Mouse (Mus musculus): ENCODE measurements around the gene Ccdc163. TPM values are rescaled to one million over a fixed set of nuclear protein-coding genes. Genes with fewer than 3 reads are reported as not detected.
"Not testable (repeated sequence)": the region's sequence is repeated elsewhere in the genome, so short reads cannot be mapped to it uniquely, and the experiment has no call there.

The Ccdc163 gene
- polyA plus RNA-seq, 1 experiment from 2014 or later: 36.4 TPM

- not testable (repeated sequence) for H3K9me3 ChIP-seq (ENCODE audit: control insufficient read depth, low read length); H3K36me3 ChIP-seq (ENCODE audit: control insufficient read depth, insufficient read depth, low read length); H3K27me3 ChIP-seq (ENCODE audit: control insufficient read depth, insufficient read depth, low read length); H3K9ac ChIP-seq (ENCODE audit: low read length); DNase-seq (ENCODE audit: low spot score); H3K27ac ChIP-seq (replicated peaks; ENCODE audit: low read depth, low read length); H3K4me2 ChIP-seq (ENCODE audit: low read depth, severe bottlenecking); H3K4me3 ChIP-seq (ENCODE audit: low read depth, low read length); ATAC-seq (ENCODE audit: insufficient number of reproducible peaks, low FRiP score, low TSS enrichment, low read depth); H3K4me1 ChIP-seq (ENCODE audit: control insufficient read depth, insufficient read depth, low read length)
- 92% methylated on average over 6 of the region's 6 CpGs for WGBS
These were observed 33.5 kb upstream of the Ccdc163 start for GRCm38 (mm10) chr4:116674761-116675160.

GRCm38 (mm10) chr4:116676027-116676426 lies 32.3 kb upstream of the Ccdc163 start:
- DNase-seq (ENCODE audit: low spot score) (no peak), ATAC-seq (ENCODE audit: insufficient number of reproducible peaks, low FRiP score, low TSS enrichment, low read depth) (no peak)
- Histone ChIP-seq H3K4me2 (ENCODE audit: low read depth, severe bottlenecking) (no peak overlapping the region), H3K9me3 (ENCODE audit: control insufficient read depth, low read length) (no peaks in the 10 kb centered on the region), H3K4me3 (ENCODE audit: low read depth, low read length) (no peak overlapping the region), H3K27me3 (ENCODE audit: control insufficient read depth, insufficient read depth, low read length) (no peaks in the 10 kb centered on the region), H3K4me1 (ENCODE audit: control insufficient read depth, insufficient read depth, low read length) (no peaks in the 10 kb centered on the region), H3K9ac (ENCODE audit: low read length) (no peak overlapping the region), H3K27ac (replicated peaks; ENCODE audit: low read depth, low read length) (no peak overlapping the region), H3K36me3 (ENCODE audit: control insufficient read depth, insufficient read depth, low read length) (no peaks in the 10 kb centered on the region)
- WGBS: 93% methylated on average over 3 of the region's 3 CpGs

GRCm38 (mm10) chr4:116677808-116678207 lies 30.5 kb upstream of the Ccdc163 start:
- Histone ChIP-seq H3K36me3 (ENCODE audit: control insufficient read depth, insufficient read depth, low read length) (no peaks in the 10 kb centered on the region), H3K27ac (replicated peaks; ENCODE audit: low read depth, low read length) (no peak overlapping the region), H3K4me1 (ENCODE audit: control insufficient read depth, insufficient read depth, low read length) (no peaks in the 10 kb centered on the region), H3K9ac (ENCODE audit: low read length) (no peak overlapping the region), H3K9me3 (ENCODE audit: control insufficient read depth, low read length) (no peaks in the 10 kb centered on the region), H3K4me2 (ENCODE audit: low read depth, severe bottlenecking) (no peak overlapping the region), H3K4me3 (ENCODE audit: low read depth, low read length) (no peak overlapping the region), H3K27me3 (ENCODE audit: control insufficient read depth, insufficient read depth, low read length) (no peaks in the 10 kb centered on the region)
- DNase-seq (ENCODE audit: low spot score): no peak
- no peak for ATAC-seq (ENCODE audit: insufficient number of reproducible peaks, low FRiP score, low TSS enrichment, low read depth)
- WGBS: 80% methylated on average over 1 of the region's 1 CpGs

GRCm38 (mm10) chr4:116679141-116679540 lies 29.2 kb upstream of the Ccdc163 start:
- Histone ChIP-seq H3K4me2 (ENCODE audit: low read depth, severe bottlenecking) (no peak overlapping the region), H3K36me3 (ENCODE audit: control insufficient read depth, insufficient read depth, low read length) (no peaks in the 10 kb centered on the region), H3K4me1 (ENCODE audit: control insufficient read depth, insufficient read depth, low read length) (no peaks in the 10 kb centered on the region), H3K27me3 (ENCODE audit: control insufficient read depth, insufficient read depth, low read length) (no peaks in the 10 kb centered on the region), H3K4me3 (ENCODE audit: low read depth, low read length) (no peak overlapping the region), H3K27ac (replicated peaks; ENCODE audit: low read depth, low read length) (no peak overlapping the region), H3K9me3 (ENCODE audit: control insufficient read depth, low read length) (no peaks in the 10 kb centered on the region), H3K9ac (ENCODE audit: low read length) (no peak overlapping the region)
- no peak for ATAC-seq (ENCODE audit: insufficient number of reproducible peaks, low FRiP score, low TSS enrichment, low read depth)
- WGBS: 74% methylated on average over 5 of the region's 5 CpGs
- DNase-seq (ENCODE audit: low spot score): no peak

GRCm38 (mm10) chr4:116680521-116680920 lies 27.8 kb upstream of the Ccdc163 start:
- not testable (repeated sequence) for H3K36me3 ChIP-seq (ENCODE audit: control insufficient read depth, insufficient read depth, low read length); H3K4me2 ChIP-seq (ENCODE audit: low read depth, severe bottlenecking); H3K9ac ChIP-seq (ENCODE audit: low read length); DNase-seq (ENCODE audit: low spot score); H3K9me3 ChIP-seq (ENCODE audit: control insufficient read depth, low read length); H3K27ac ChIP-seq (replicated peaks; ENCODE audit: low read depth, low read length); H3K4me1 ChIP-seq (ENCODE audit: control insufficient read depth, insufficient read depth, low read length); H3K27me3 ChIP-seq (ENCODE audit: control insufficient read depth, insufficient read depth, low read length); H3K4me3 ChIP-seq (ENCODE audit: low read depth, low read length); ATAC-seq (ENCODE audit: insufficient number of reproducible peaks, low FRiP score, low TSS enrichment, low read depth)
- WGBS: 92% methylated on average over 4 of the region's 4 CpGs

- Histone ChIP-seq H3K27ac (replicated peaks; ENCODE audit: low read depth, low read length) (no peak overlapping the region), H3K4me2 (ENCODE audit: low read depth, severe bottlenecking) (no peak overlapping the region), H3K9ac (ENCODE audit: low read length) (no peak overlapping the region), H3K27me3 (ENCODE audit: control insufficient read depth, insufficient read depth, low read length) (no peaks in the 10 kb centered on the region), H3K4me3 (ENCODE audit: low read depth, low read length) (no peak overlapping the region), H3K36me3 (ENCODE audit: control insufficient read depth, insufficient read depth, low read length) (peaks cover 2% of the 10 kb centered on the region; the same call in 1 of the 2 replicates), H3K9me3 (ENCODE audit: control insufficient read depth, low read length) (no peaks in the 10 kb centered on the region), H3K4me1 (ENCODE audit: control insufficient read depth, insufficient read depth, low read length) (peaks cover 6% of the 10 kb centered on the region; the same call in 1 of the 2 replicates)
- ATAC-seq (ENCODE audit: insufficient number of reproducible peaks, low FRiP score, low TSS enrichment, low read depth) (no peak), DNase-seq (ENCODE audit: low spot score) (no peak)
- WGBS: 93% methylated on average over 4 of the region's 4 CpGs
These were observed 24.4 kb upstream of the Ccdc163 start for GRCm38 (mm10) chr4:116683957-116684356.

- H3K4me2 ChIP-seq (ENCODE audit: low read depth, severe bottlenecking): no peak overlapping the region
- no peak overlapping the region; the same call in 1 of the 2 replicates for H3K9ac ChIP-seq (ENCODE audit: low read length)
- H3K9me3 ChIP-seq (ENCODE audit: control insufficient read depth, low read length): no peaks in the 10 kb centered on the region
- ATAC-seq (ENCODE audit: insufficient number of reproducible peaks, low FRiP score, low TSS enrichment, low read depth): no peak
- peak overlapping the region; percentile 53; the same call in 1 of the 2 replicates for H3K4me3 ChIP-seq (ENCODE audit: low read depth, low read length)
- peaks cover 6% of the 10 kb centered on the region; the same call in 1 of the 2 replicates for H3K4me1 ChIP-seq (ENCODE audit: control insufficient read depth, insufficient read depth, low read length)
- H3K27ac ChIP-seq (replicated peaks; ENCODE audit: low read depth, low read length): peak overlapping the region; percentile 84; the same call in 1 of the 2 replicates
- DNase-seq (ENCODE audit: low spot score): no peak
- H3K27me3 ChIP-seq (ENCODE audit: control insufficient read depth, insufficient read depth, low read length): no peaks in the 10 kb centered on the region
- H3K36me3 ChIP-seq (ENCODE audit: control insufficient read depth, insufficient read depth, low read length): peaks cover 3% of the 10 kb centered on the region; the same call in 1 of the 2 replicates
- 66% methylated on average over 2 of the region's 2 CpGs for WGBS
These were observed 23.6 kb upstream of the Ccdc163 start for GRCm38 (mm10) chr4:116684665-116685064.

GRCm38 (mm10) chr4:116685402-116686061 lies 22.8 kb upstream of the Ccdc163 start, which contains the start of gene Prdx1:
TSS of gene Prdx1 (plus strand) at chr4:116685544.
- H3K9ac ChIP-seq (ENCODE audit: low read length): peak within 1 kb of the TSS; percentile 75
- under 1% methylated on average over 56 of the region's 56 CpGs for WGBS
- peaks cover 3% of the 10 kb centered on the region; the same call in 1 of the 2 replicates for H3K36me3 ChIP-seq (ENCODE audit: control insufficient read depth, insufficient read depth, low read length)
- H3K4me3 ChIP-seq (ENCODE audit: low read depth, low read length): peak within 1 kb of the TSS; percentile 53
- H3K9me3 ChIP-seq (ENCODE audit: control insufficient read depth, low read length): no peaks in the 10 kb centered on the region
- H3K27ac ChIP-seq (replicated peaks; ENCODE audit: low read depth, low read length): peak within 1 kb of the TSS; percentile 84
- H3K27me3 ChIP-seq (ENCODE audit: control insufficient read depth, insufficient read depth, low read length): no peaks in the 10 kb centered on the region
- DNase-seq (ENCODE audit: low spot score) (peak; percentile 98), ATAC-seq (ENCODE audit: insufficient number of reproducible peaks, low FRiP score, low TSS enrichment, low read depth) (peak; percentile 94)
- H3K4me1 ChIP-seq (ENCODE audit: control insufficient read depth, insufficient read depth, low read length): peaks cover 6% of the 10 kb centered on the region; the same call in 1 of the 2 replicates
- peak within 1 kb of the TSS; percentile 65 for H3K4me2 ChIP-seq (ENCODE audit: low read depth, severe bottlenecking)
